Mouse (Mus musculus) R1 (cell line): ENCODE data around the gene Adamtsl4.
"Not testable (repeated sequence)": the region's sequence is repeated elsewhere in the genome, so short reads cannot be mapped to it uniquely, and the experiment has no call there.

Source experiments
- DNase-seq: peaks from one replicate; pipeline ENCODE4 v3.0.0-alpha.2; 2018; ENCODE audit warnings: low read depth, low spot score

The Adamtsl4 gene

DNA sequence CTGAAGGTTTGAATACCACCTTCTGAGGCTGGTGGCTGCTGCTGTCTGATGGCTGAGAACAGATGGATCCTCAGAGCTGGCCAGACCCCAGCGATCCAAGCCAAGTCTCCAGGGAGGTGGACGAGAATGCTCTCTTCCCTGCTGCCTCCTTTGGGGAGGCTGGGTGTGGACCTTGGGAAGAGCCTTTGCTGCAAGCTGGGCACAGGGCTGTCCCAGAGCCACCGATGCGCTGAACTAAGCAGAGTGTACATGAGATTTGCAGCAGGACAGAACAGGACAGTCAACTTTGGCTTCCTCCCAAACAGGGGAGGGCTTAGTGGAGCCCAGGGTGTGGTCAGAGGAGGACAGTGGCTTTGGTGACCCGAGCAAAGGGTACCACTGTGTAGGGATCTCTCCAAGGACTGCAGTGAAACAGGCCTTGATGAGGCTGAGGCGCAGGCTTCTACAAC, 12.5 kb upstream of the Adamtsl4 start:
- no peak for DNase-seq

GRCm38 (mm10) chr3:95698286-95698685, 10.6 kb upstream of the Adamtsl4 start:
- no peak for DNase-seq

GRCm38 (mm10) chr3:95696360-95696759, 8.6 kb upstream of the Adamtsl4 start:
- no peak for DNase-seq

- no peak for DNase-seq
These were observed 8.1 kb upstream of the Adamtsl4 start for GRCm38 (mm10) chr3:95695796-95696195.

DNA sequence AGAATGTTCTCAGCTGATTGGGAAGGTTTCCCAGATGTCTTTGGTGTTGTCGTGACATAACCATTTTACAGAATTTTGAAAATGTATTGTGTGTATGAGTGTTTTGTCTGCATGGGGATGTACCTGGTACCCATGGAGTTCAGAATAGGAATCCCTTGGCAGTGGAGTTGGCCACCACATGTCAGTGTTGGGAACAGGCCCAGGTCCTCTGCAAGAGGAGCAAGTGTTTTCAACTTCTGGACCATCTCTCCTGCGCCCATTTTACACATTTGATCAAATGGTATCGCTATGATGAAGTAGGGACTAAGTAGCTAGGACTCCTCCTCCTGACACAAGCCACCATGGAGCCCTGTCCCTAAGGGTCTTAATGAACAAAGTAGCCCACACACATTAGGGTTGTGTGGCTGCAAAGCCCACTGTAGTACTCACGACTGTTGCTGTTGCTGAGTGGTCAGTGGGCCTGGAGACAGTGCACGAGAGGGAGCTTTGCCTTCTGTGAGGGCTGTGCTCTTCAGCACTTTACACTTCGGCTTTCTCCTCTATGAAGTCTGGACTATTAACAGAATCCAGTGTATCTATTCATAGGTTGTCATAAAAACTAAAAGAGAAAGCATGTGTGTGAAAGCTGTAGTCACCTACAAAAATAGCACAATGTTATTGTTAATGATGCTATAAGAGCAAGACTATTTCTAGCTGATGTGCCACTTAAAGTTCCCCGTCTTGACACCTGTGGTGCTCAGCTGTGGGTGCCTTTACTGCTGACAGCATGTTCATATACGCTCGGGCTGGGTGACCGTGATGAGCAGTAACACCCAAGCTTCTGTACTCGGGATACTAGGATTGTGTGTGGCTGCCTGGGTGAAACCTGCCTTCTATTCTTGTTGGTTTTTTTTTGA, 7.3 kb upstream of the Adamtsl4 start:
- no peak for DNase-seq

GRCm38 (mm10) chr3:95693821-95694807, 6.4 kb upstream of the Adamtsl4 start:
- no peak for DNase-seq

GRCm38 (mm10) chr3:95692677-95693076, 5.0 kb upstream of the Adamtsl4 start:
- DNase-seq: no peak

DNA sequence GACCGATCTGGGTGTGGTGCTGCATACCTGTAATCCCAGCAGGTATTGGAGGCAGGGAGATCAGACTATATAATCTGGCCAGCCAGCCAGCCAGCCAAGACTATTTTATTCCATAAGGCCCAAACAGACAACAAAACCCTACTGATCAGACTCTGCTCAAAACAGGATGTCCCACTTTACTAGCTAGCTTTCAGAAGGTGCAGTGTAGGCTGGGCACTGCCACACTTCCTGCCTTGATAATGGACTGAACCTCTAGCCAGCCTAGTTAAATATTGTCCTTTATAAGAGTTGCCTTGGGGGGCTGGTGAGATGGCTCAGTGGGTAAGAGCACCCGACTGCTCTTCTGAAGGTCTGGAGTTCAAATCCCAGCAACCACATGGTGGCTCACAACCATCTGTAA, 2.8 kb upstream of the Adamtsl4 start:
- DNase-seq: not testable (repeated sequence)

DNA sequence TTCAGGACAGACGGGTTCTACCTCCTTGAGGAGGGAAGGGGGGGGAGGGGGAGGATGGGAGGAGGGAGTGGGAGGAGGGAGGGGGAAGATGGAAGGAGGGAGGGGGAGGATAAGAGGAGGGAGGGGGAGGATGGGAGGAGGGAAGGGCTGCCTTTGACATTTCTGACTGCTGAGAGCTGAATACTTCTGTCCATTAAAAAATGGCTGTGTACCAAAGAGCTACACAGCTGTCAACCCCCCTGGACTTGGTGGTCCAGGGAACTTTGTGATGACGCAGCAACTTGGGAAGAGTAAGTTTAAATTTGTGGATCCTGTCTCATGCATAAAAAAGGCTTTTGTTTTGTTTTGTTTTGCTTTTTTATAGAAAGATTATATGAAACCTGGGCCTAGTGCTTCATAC, 2.2 kb upstream of the Adamtsl4 start:
- no peak for DNase-seq

DNA sequence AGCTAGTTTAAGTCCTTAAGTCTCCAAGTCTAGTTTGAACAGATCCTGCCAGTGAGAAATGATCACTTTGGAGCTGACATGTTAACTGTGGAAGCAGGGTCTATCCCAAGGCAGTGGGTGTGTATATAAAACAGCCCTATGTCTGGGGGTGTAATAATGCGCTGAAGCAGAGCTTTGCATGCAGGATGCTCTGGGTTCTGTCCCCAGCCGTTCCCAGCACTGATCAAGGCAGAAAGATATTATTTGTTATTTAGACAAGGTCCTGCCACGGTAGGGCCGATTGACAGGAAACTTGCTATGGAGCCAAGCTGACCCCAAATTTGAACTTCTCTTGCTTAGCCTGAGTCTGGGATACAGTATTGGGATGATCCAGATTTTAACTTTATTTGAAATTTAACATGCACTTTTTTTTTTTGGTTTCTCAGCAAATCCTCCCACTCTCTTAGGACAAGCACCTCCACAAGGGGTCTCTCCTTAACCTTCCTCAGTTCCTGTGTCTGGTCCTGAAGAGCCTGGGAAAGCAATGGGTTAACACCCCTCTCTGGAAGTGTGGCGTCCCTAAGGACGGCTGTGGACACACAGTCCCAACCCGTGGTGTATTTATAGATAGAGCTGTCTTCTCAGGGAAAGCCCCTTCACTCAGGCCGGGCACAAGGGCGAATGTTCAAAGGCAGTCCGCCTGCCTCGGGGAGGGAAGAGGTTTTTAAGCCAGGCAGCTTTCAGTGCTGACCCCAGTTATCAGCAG, 1.6 kb upstream of the Adamtsl4 start:
- DNase-seq: peak; percentile 56

DNA sequence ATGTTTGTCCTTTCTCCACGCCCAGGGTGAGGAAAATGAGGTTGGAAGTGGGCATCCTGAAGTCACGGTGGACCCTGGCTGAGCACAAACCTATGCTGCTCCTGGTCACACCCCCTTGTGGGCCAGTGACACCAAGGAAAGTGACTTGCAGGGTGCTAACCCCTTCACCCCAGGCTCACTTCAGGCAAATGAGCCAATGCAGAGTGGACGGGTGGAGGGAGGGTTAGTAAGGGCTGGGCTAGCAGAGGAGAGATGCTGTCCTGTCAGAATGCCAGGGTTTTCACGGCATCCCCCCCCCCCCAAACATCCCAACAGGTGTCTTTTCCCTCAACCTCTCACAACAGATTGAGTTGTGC, 571 bp downstream of the Adamtsl4 start:
- no peak for DNase-seq

GRCm38 (mm10) chr3:95686492-95687167, 1.1 kb downstream of the Adamtsl4 start:
- no peak for DNase-seq

DNA sequence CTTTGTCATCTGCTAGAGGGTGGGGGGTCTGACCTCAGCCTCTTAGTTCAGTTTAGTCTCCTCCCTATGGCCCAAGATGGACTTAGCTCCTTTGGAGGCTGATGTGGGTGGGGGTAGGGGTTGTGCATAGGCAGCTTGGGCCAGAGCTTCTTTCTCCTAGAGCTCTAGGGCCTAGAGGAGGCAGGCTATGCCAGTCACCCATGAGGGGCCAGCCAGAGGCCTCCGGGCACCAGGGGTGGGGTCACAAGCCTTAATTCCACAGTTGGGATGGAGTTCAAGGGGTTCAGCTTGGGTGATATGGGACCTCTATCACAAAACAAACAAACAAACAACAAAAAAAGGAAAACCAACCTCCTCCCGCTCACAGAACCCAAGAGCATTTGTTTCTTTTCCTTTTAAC, 2.0 kb downstream of the Adamtsl4 start:
- DNase-seq: no peak

- no peak for DNase-seq
These were observed 2.4 kb downstream of the Adamtsl4 start for GRCm38 (mm10) chr3:95685301-95685700.

DNA sequence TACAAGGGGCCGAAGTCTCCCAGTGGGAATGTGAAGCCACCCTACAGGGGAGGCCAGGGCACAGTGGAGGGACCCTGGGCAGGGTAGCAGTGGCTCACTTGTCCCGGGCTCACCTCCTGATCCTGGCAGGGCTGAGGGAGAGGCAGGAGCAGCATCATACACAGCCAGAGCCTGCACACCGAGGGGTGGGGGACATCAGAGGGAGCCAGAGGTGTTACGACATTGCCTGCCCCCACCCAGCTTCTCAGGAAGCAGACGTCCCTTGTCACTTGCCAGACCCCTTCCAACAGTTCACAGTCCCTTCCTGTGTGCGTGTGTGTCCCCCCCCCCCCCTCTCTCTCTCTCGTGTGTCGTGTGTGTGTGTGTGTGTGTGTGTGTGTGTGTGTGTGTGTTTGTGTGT, 2.9 kb downstream of the Adamtsl4 start:
- no peak for DNase-seq

GRCm38 (mm10) chr3:95682878-95683277, 4.8 kb downstream of the Adamtsl4 start:
- peak; percentile 65 for DNase-seq

- DNase-seq: no peak
These were observed 6.4 kb downstream of the Adamtsl4 start for GRCm38 (mm10) chr3:95681365-95681764.

DNA sequence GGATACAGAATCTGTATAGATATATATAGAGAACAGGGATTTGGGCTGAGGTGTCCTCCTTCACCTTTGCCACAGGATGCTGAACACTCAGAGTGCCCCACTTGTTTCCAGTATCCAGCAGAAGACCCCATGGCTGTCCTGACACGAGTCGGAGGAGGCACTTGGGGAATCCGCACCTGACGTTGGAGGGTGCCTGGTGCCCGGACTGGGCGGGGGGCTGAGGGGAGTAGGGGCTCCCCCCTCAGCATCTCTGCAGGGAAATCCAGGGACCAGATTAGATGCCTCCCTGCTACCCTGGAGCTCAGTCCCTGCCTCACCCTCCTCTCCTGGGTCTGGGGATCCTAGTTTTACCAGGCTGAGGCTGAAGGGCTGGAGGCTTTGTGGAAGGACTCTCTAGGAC, 7.0 kb downstream of the Adamtsl4 start:
- DNase-seq: no peak

- DNase-seq: no peak
These were observed 8.2 kb downstream of the Adamtsl4 start for GRCm38 (mm10) chr3:95679551-95679950.

GRCm38 (mm10) chr3:95677420-95678090, 10.2 kb downstream of the Adamtsl4 start:
- DNase-seq: peak; percentile 32
